Mouse (Mus musculus): ENCODE measurements around the gene B3gnt9.

Gene B3gnt9

DNA sequence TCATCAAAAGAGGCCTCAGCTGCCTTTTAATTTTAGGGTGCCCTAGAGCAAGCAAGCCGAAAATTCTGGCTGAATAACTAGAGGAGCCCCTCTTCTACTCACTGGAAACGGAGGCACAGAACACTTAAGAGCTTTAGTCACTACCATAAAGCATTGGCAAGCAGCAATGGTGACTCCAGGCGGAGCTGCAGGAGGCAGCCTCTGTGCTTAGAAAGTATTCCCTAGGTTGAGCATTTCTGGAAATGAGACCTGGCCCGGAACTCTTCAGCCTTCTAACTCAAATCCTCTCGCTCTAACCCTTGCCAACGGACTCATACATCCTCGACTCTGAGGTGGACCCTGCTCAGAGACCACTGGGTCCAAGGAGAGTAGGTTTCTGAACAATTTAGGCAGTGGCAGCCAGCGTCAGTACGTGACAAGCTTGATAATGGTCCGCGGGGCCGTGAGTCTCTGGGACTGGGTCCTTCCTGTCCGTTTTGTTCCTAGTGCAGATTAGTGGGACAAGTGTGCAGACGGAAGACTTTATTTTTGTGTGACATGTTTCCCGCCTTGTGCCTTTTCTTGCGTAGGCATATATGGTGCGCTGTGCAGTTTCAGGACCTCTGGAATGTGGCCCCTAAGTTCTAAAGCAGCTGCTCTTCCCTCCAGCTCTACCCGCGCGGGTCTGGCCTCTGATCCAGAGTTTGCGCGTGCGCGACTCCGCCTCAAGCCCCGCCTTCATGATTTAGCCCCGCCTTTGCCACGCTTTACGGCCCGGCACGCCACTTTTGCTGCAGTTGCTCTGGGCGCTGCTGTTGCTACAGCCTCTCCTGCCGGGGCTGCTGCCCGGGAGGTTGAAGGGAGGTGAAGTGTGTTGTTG, 30.3 kb downstream of the B3gnt9 start, which contains the start of gene D230025D16Rik:
Gene D230025D16Rik, plus strand, starts transcription at position 733 of the 859 bp plus-strand sequence.
- peak; percentile 82 for DNase-seq (ENCODE audit: extremely low spot score, low read depth, low spot score)

DNA sequence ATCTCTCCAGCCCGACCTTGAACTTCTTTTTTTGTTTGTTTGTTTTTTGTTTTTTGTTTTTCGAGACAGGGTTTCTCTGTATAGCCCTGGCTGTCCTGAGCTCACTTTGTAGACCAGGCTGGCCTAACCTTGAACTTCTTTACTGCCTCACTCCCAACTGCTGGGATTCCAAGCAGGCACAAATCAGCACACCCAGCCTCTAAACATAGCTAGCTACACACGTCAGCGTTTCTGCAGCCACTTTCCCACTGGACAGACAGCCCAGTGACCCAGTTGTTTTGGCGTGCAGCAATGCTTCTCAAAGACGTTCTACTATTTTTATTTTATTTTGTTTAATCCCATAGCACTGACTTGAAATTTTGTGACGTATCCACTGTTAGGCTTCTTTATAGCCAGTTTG, 31.1 kb downstream of the B3gnt9 start:
- DNase-seq (ENCODE audit: extremely low spot score, low read depth, low spot score): no peak

DNA sequence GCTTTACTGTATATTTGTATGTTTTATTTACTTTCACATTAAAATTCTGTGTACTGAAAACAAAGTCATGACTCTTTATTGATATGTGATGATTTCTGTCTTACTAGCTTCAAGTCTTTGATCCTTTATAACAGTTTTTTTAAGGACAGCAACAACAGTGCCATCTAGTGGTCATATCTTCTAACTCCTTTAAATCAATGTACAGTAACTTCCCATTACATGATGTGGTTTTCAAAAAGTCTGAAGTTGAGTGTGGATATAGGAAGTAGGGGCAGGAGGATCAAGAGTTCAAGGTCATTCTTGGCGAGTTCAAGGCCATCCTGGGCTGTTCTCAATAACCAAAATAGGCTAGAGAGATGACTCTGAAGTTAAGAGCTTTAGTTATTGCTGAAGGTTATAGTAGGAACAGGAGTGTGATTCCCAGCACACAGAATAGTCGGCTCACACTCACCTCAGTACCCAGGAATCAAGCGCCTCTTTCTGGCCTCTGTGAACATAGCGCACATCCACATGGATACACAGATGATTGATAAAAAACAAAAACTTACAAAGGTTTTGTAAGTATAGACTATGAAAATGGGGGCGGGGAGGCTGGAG, 36.9 kb downstream of the B3gnt9 start:
- peak; percentile 46 for DNase-seq (ENCODE audit: extremely low spot score, low read depth, low spot score)

DNA sequence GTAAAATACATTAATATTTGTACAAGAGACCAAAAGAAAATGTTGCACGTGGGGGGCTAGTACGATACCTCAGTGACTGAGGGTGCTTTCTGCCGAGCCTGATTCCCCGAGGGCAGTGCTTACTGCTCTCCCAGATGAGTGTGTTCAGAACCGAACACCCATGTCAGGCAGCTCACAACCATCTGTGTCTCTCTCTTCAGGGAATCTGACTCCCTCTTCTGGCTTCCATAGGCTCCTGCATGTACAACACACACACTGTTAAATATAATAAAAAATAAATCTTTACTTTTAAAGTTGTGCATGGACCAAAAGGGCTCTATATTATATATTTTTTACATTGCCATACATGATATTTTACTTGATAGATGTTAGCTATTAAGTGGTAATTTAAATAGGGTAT, 40.8 kb downstream of the B3gnt9 start:
- DNase-seq (ENCODE audit: extremely low spot score, low read depth, low spot score): no peak

DNA sequence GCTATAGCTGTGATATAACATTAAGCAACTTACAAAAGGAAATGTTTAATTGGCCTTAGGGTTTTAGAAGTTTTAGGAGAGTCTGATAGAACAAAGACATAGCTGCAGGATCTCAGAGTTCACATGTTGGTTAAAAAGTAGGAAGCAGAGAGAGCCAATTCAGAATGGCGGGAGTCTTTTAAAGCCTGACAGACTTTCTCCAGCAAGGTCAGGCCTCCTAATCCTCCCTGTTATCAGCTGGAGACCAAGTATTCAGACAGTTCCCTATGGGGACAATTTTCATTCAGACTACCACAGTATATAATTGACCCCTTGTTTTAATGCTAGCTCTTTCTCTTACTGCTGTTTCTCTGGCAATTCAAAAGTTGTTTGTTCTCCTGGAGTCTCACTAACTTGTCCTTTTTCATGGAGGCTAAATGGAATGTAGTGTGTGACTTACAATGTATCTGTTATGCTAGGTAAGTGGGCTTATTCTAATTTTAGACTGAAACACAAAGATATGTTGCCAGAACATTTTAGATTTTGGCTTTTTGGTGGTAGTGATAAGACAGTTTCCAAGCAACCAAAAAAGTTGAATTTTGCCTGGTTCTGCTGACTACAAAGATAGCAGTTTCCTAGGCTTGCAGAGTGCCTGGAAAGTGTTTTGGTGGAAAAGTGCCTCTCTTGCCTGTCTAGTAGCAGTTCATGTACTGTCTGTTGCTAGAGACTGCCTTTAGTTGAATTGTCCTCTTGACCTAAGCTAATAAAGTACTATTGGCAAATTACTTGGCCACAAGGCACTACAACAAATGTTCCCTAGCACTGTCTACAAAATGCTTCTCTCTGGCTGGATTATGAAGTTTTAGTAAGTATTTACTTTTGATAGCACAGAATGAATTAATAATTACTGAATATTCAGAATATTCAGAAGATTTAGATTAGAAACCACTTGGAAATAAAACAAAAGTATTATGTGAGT, 45.5 kb downstream of the B3gnt9 start:
- no peak for DNase-seq (ENCODE audit: extremely low spot score, low read depth, low spot score)

DNA sequence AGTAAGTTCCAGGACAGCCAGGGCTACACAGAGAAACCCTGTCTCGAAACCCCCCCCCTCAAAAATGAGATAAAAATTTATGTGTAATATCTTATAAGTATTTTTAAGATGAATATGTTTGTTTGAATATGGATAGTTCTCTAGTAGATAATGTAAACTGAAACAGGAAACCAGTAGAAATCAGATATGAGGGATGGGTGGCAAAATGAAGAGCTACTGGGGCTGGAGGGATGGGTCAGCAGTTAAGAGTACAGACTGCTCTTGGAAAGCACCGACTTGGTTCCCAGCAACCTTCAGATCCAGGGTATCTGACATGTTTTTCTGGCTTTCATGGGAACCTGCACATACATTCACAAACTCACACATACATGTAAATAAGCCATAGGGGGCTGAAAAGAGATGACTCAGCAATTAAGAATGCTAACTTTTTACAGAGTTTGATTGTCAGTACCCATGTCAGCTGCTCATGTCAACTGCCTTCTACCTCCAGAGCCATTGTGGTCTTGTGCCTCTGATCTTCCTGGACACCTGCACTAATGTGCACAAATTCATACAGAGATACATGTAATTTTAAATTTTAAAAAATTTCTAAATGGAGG, 47.2 kb downstream of the B3gnt9 start:
- no peak for DNase-seq (ENCODE audit: extremely low spot score, low read depth, low spot score)

DNA sequence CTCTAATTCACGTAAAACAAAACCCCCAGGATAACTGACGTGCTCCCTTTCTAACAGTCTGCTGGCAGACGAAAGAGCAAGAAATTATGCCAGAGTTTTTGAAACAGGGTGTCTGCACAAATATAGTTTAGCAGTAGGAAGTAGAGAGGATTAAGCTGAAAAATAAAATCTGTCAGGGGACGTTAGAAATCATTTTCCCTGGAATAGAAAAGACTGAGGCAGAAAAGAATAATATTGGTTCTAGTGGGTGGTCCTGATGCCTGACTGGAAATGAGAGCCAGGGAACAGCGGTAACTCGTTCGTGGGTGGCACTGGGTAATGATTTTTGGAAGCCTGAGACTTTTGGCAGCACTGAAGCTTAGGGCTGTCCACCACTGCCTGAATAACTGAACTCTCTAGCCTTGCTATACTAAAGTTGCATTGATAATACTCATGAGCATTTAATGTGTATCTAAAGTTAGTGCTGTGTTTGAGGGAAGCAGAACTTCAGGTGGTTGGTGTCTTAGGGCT, 48.1 kb downstream of the B3gnt9 start:
- DNase-seq (ENCODE audit: extremely low spot score, low read depth, low spot score): no peak

DNA sequence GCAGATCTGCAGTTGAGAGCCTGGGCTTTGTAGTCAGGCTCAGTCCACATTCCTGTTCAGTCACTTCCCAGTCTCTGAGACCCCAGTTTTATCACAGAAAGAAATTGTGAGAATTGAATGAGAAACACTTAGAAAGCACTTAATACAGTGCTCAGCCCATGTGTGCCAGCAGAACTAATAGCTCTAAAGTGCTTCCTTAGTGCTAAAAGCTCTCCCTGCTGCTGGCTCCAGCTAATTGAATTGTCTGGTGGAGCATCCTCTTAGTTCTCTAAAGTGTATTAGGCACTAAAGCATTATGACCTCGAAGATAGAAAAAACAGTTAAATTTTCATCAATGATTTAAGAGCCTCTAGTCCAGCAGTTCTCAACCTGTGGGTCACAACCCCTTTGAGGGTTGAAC, 49.2 kb downstream of the B3gnt9 start:
- DNase-seq (ENCODE audit: extremely low spot score, low read depth, low spot score): no peak

Data from hindlimb bud, embryonic 11.5 days (tissue).